Mouse (Mus musculus): ENCODE measurements around the gene Gm49403. TPM values are rescaled to one million over a fixed set of nuclear protein-coding genes. Genes with fewer than 3 reads are reported as not detected.

Gene Gm49403
- polyA plus RNA-seq, 1 experiment: not detected

- Histone ChIP-seq H3K27ac (ENCODE audit: insufficient read depth, low read length) (peak within 1 kb of the TSS; percentile 87), H3K36me3 (ENCODE audit: control insufficient read depth, insufficient read depth, low read length) (peaks cover 3% of the 10 kb centered on the region), H3K4me3 (ENCODE audit: extremely low read depth, insufficient read depth, insufficient read length) (peak within 1 kb of the TSS; percentile 89), H3K4me1 (ENCODE audit: control insufficient read depth, insufficient read depth, insufficient read length) (peaks cover 4% of the 10 kb centered on the region; the same call in 1 of the 2 replicates), H3K27me3 (ENCODE audit: control insufficient read depth, insufficient read depth, low read length) (no peaks in the 10 kb centered on the region)
- under 1% methylated on average over 53 of the region's 53 CpGs for WGBS
- DNase-seq (ENCODE audit: low read depth in 1 of 2, low spot score in 2 of 2): peak; percentile 89 to 95
- TF ChIP-seq POLR2A (IDR thresholded peaks at IDR 0.05; ENCODE audit: low read depth, low read length) (peak; percentile 76), CTCF (IDR thresholded peaks at IDR 0.05; ENCODE audit: extremely low read depth, insufficient read depth, insufficient read length, insufficient replicate concordance) (no peak)
These were observed 14.2 kb downstream of the Gm49403 start, which contains the start of gene Ganab for GRCm38 (mm10) chr19:8897865-8898495. TSS of gene Ganab (plus strand) at chr19:8898071.

GRCm38 (mm10) chr19:8898576-8898975 is 14.8 kb downstream of the Gm49403 start:
- TF ChIP-seq CTCF (IDR thresholded peaks at IDR 0.05; ENCODE audit: extremely low read depth, insufficient read depth, insufficient read length, insufficient replicate concordance) (no peak), POLR2A (IDR thresholded peaks at IDR 0.05; ENCODE audit: low read depth, low read length) (no peak)
- DNase-seq (ENCODE audit: low read depth in 1 of 2, low spot score in 2 of 2): no peak
- Histone ChIP-seq H3K27ac (ENCODE audit: insufficient read depth, low read length) (peak overlapping the region; percentile 87), H3K27me3 (ENCODE audit: control insufficient read depth, insufficient read depth, low read length) (no peaks in the 10 kb centered on the region), H3K36me3 (ENCODE audit: control insufficient read depth, insufficient read depth, low read length) (peaks cover 7% of the 10 kb centered on the region), H3K4me3 (ENCODE audit: extremely low read depth, insufficient read depth, insufficient read length) (peak overlapping the region; percentile 89), H3K4me1 (ENCODE audit: control insufficient read depth, insufficient read depth, insufficient read length) (peaks cover 4% of the 10 kb centered on the region; the same call in 1 of the 2 replicates)
- 2% methylated on average over 13 of the region's 13 CpGs for WGBS

- no peak overlapping the region for H3K27ac ChIP-seq (ENCODE audit: insufficient read depth, low read length)
- peaks cover 4% of the 10 kb centered on the region; the same call in 1 of the 2 replicates for H3K4me1 ChIP-seq (ENCODE audit: control insufficient read depth, insufficient read depth, insufficient read length)
- TF ChIP-seq CTCF (IDR thresholded peaks at IDR 0.05; ENCODE audit: extremely low read depth, insufficient read depth, insufficient read length, insufficient replicate concordance) (no peak), POLR2A (IDR thresholded peaks at IDR 0.05; ENCODE audit: low read depth, low read length) (no peak)
- H3K27me3 ChIP-seq (ENCODE audit: control insufficient read depth, insufficient read depth, low read length): no peaks in the 10 kb centered on the region
- 48% methylated on average over 3 of the region's 3 CpGs for WGBS
- DNase-seq (ENCODE audit: low read depth in 1 of 2, low spot score in 2 of 2): no peak
- H3K36me3 ChIP-seq (ENCODE audit: control insufficient read depth, insufficient read depth, low read length): peaks cover 10% of the 10 kb centered on the region
- no peak overlapping the region for H3K4me3 ChIP-seq (ENCODE audit: extremely low read depth, insufficient read depth, insufficient read length)
These were observed 15.3 kb downstream of the Gm49403 start for GRCm38 (mm10) chr19:8899079-8899478.

- WGBS: 94% methylated on average over 5 of the region's 5 CpGs
These were observed 19.7 kb downstream of the Gm49403 start for GRCm38 (mm10) chr19:8903412-8903811.

GRCm38 (mm10) chr19:8908531-8908930 is 24.8 kb downstream of the Gm49403 start:
- peaks cover 72% of the 10 kb centered on the region for H3K36me3 ChIP-seq (ENCODE audit: control insufficient read depth, insufficient read depth, low read length)

More at GRCm38 (mm10) chr19:8903412-8903811, 19.7 kb downstream of the Gm49403 start:
- H3K27ac ChIP-seq (ENCODE audit: insufficient read depth, low read length): no peak overlapping the region
- no peak for TF ChIP-seq POLR2A (IDR thresholded peaks at IDR 0.05; ENCODE audit: low read depth, low read length)
- TF ChIP-seq CTCF (IDR thresholded peaks at IDR 0.05; ENCODE audit: extremely low read depth, insufficient read depth, insufficient read length, insufficient replicate concordance): no peak
- peaks cover 39% of the 10 kb centered on the region for H3K36me3 ChIP-seq (ENCODE audit: control insufficient read depth, insufficient read depth, low read length)
- DNase-seq (ENCODE audit: low read depth in 1 of 2, low spot score in 2 of 2): no peak
- H3K4me1 ChIP-seq (ENCODE audit: control insufficient read depth, insufficient read depth, insufficient read length): no peaks in the 10 kb centered on the region
- H3K4me3 ChIP-seq (ENCODE audit: extremely low read depth, insufficient read depth, insufficient read length): no peak overlapping the region
- H3K27me3 ChIP-seq (ENCODE audit: control insufficient read depth, insufficient read depth, low read length): no peaks in the 10 kb centered on the region

GRCm38 (mm10) chr19:8911810-8912209 is 28.1 kb downstream of the Gm49403 start:
- DNase-seq (ENCODE audit: low read depth in 1 of 2, low spot score in 2 of 2): no peak
- Histone ChIP-seq H3K4me3 (ENCODE audit: extremely low read depth, insufficient read depth, insufficient read length) (no peak overlapping the region), H3K36me3 (ENCODE audit: control insufficient read depth, insufficient read depth, low read length) (peaks cover 80% of the 10 kb centered on the region), H3K27ac (ENCODE audit: insufficient read depth, low read length) (no peak overlapping the region), H3K4me1 (ENCODE audit: control insufficient read depth, insufficient read depth, insufficient read length) (no peaks in the 10 kb centered on the region), H3K27me3 (ENCODE audit: control insufficient read depth, insufficient read depth, low read length) (no peaks in the 10 kb centered on the region)
- no peak for TF ChIP-seq CTCF (IDR thresholded peaks at IDR 0.05; ENCODE audit: extremely low read depth, insufficient read depth, insufficient read length, insufficient replicate concordance)
- TF ChIP-seq POLR2A (IDR thresholded peaks at IDR 0.05; ENCODE audit: low read depth, low read length): no peak
- WGBS: 97% methylated on average over 5 of the region's 5 CpGs

More at GRCm38 (mm10) chr19:8908531-8908930, 24.8 kb downstream of the Gm49403 start:
- no peaks in the 10 kb centered on the region for H3K27me3 ChIP-seq (ENCODE audit: control insufficient read depth, insufficient read depth, low read length)
- no peak overlapping the region for H3K27ac ChIP-seq (ENCODE audit: insufficient read depth, low read length)
- TF ChIP-seq CTCF (IDR thresholded peaks at IDR 0.05; ENCODE audit: extremely low read depth, insufficient read depth, insufficient read length, insufficient replicate concordance) (no peak), POLR2A (IDR thresholded peaks at IDR 0.05; ENCODE audit: low read depth, low read length) (no peak)
- WGBS: 91% methylated on average over 6 of the region's 6 CpGs
- H3K4me3 ChIP-seq (ENCODE audit: extremely low read depth, insufficient read depth, insufficient read length): no peak overlapping the region
- no peaks in the 10 kb centered on the region for H3K4me1 ChIP-seq (ENCODE audit: control insufficient read depth, insufficient read depth, insufficient read length)
- no peak for DNase-seq (ENCODE audit: low read depth in 1 of 2, low spot score in 2 of 2)

- Histone ChIP-seq H3K36me3 (ENCODE audit: control insufficient read depth, insufficient read depth, low read length) (peaks cover 64% of the 10 kb centered on the region), H3K4me3 (ENCODE audit: extremely low read depth, insufficient read depth, insufficient read length) (no peak overlapping the region), H3K27me3 (ENCODE audit: control insufficient read depth, insufficient read depth, low read length) (no peaks in the 10 kb centered on the region), H3K27ac (ENCODE audit: insufficient read depth, low read length) (no peak overlapping the region), H3K4me1 (ENCODE audit: control insufficient read depth, insufficient read depth, insufficient read length) (no peaks in the 10 kb centered on the region; the same call in 1 of the 2 replicates)
- 88% methylated on average over 3 of the region's 3 CpGs for WGBS
- DNase-seq (ENCODE audit: low read depth in 1 of 2, low spot score in 2 of 2): no peak
- TF ChIP-seq CTCF (IDR thresholded peaks at IDR 0.05; ENCODE audit: extremely low read depth, insufficient read depth, insufficient read length, insufficient replicate concordance) (no peak), POLR2A (IDR thresholded peaks at IDR 0.05; ENCODE audit: low read depth, low read length) (no peak)
These were observed 30.5 kb downstream of the Gm49403 start for GRCm38 (mm10) chr19:8914212-8914611.
